Mouse (Mus musculus) MEL (cell line): ENCODE data around the gene Senp8.

Source experiments
- CTCF ChIP-seq, 3 experiments: IDR thresholded peaks in 2 of 3; conservative IDR thresholded peaks in 1 of 3; 2 replicates each; pipeline ENCODE4 v1.5.1; 2011 to 2012; ENCODE audit warnings: low read length in 3 of 3, low read depth in 2 of 3, mild to moderate bottlenecking in 2 of 3, improper control_type of control experiment in 1 of 3, inconsistent platforms in 1 of 3, mixed read lengths in 1 of 3, moderate library complexity in 1 of 3; ENCODE audit not compliant: control insufficient read depth in 1 of 3, insufficient read depth in 1 of 3, poor library complexity in 1 of 3, severe bottlenecking in 1 of 3
- E2F4 ChIP-seq: IDR thresholded peaks from 2 replicates; pipeline ENCODE4 v1.6.1; 2011; ENCODE audit warnings: low read depth, low read length, improper control_type of control experiment, borderline replicate concordance
- EP300 ChIP-seq, 2 experiments: IDR thresholded peaks; 2 replicates each; pipeline ENCODE4 v1.6.1; 2011; ENCODE audit warnings: improper control_type of control experiment in 2 of 2, low read length in 2 of 2, low read depth in 1 of 2, mild to moderate bottlenecking in 1 of 2
- JUND ChIP-seq: IDR thresholded peaks from 2 replicates; pipeline ENCODE4 v1.6.1; 2011; ENCODE audit warnings: low read depth, mild to moderate bottlenecking, improper control_type of control experiment, low read length
- KAT2A ChIP-seq: conservative IDR thresholded peaks from 2 replicates; pipeline ENCODE4 v1.6.1; 2012; ENCODE audit warnings: low read depth, low read length, improper control_type of control experiment, inconsistent platforms
- NRF1 ChIP-seq: IDR thresholded peaks from 2 replicates; pipeline ENCODE4 v1.6.1; 2014; ENCODE audit warnings: low read depth, mild to moderate bottlenecking, inconsistent platforms, low read length, improper control_type of control experiment, moderate library complexity; ENCODE audit not compliant: poor library complexity, insufficient read depth, severe bottlenecking
- POLR2A ChIP-seq, 2 experiments: IDR thresholded peaks; 2 replicates each; pipeline ENCODE4 v1.6.1; 2011 to 2012; ENCODE audit warnings: low read length in 2 of 2, mild to moderate bottlenecking in 2 of 2, control low read depth in 1 of 2, improper control_type of control experiment in 1 of 2, low read depth in 1 of 2, moderate library complexity in 1 of 2; ENCODE audit not compliant: control insufficient read depth in 1 of 2, insufficient read depth in 1 of 2, poor library complexity in 1 of 2
- POLR2AphosphoS2 ChIP-seq: IDR thresholded peaks from 2 replicates; pipeline ENCODE4 v1.6.1; 2011; ENCODE audit warnings: low read length, improper control_type of control experiment
- RCOR1 ChIP-seq: IDR thresholded peaks from 2 replicates; pipeline ENCODE4 v1.6.1; 2012; ENCODE audit warnings: low read depth, mild to moderate bottlenecking, inconsistent platforms, low read length, improper control_type of control experiment
- UBTF ChIP-seq: IDR thresholded peaks from 2 replicates; pipeline ENCODE4 v1.6.1; 2012; ENCODE audit warnings: low read depth, mild to moderate bottlenecking, inconsistent platforms, low read length, improper control_type of control experiment, moderate library complexity, borderline replicate concordance; ENCODE audit not compliant: insufficient read depth
- USF1 ChIP-seq: IDR thresholded peaks from 2 replicates; pipeline ENCODE4 v1.6.1; 2014; ENCODE audit warnings: low read depth, mild to moderate bottlenecking, inconsistent platforms, low read length, improper control_type of control experiment, moderate library complexity
- ZKSCAN1 ChIP-seq: IDR thresholded peaks from 2 replicates; pipeline ENCODE4 v1.6.1; 2012; ENCODE audit warnings: low read depth, mild to moderate bottlenecking, inconsistent platforms, low read length, improper control_type of control experiment, moderate library complexity
- ZNF384 ChIP-seq: IDR thresholded peaks from 2 replicates; pipeline ENCODE4 v1.6.1; 2012; ENCODE audit warnings: low read depth, mild to moderate bottlenecking, inconsistent platforms, low read length, improper control_type of control experiment

DNA sequence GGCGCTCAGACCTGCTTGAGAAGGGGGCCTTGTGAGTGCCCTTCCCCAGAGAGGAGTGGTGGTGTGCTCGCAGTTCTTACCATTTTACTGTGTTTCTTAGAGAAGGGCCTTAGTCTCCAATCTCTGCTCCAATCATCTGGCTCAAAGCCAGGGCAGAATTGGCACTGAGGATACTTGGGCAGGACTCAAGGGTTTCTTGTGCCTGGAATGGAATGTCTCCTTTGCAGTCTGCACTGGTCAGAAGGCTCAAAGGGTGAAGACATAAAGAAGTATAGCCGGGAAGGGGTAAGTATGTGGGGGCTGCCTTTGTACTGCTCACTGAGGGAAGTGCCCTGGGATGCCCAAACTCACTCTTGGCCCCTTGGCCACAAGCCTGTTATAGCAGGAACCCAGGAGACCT is 41.3 kb downstream of the Senp8 start:
- no peak for TF ChIP-seq CTCF (IDR thresholded peaks at IDR 0.05 in 2 of 3, conservative IDR thresholded peaks at IDR 0.05 in 1 of 3; ENCODE audit: control insufficient read depth in 1 of 3, insufficient read depth in 1 of 3, low read depth in 2 of 3, low read length in 3 of 3, poor library complexity in 1 of 3, severe bottlenecking in 1 of 3)
- TF ChIP-seq POLR2A (IDR thresholded peaks at IDR 0.05; ENCODE audit: control insufficient read depth in 1 of 2, insufficient read depth in 1 of 2, low read depth in 1 of 2, low read length in 2 of 2, poor library complexity in 1 of 2) = no peak
- TF ChIP-seq POLR2AphosphoS2 = no peak
- no peak for TF ChIP-seq NRF1
- no peak for TF ChIP-seq UBTF
- no peak for TF ChIP-seq KAT2A
- no peak for TF ChIP-seq ZNF384
- no peak for TF ChIP-seq RCOR1
- TF ChIP-seq ZKSCAN1 = no peak
- TF ChIP-seq E2F4 = no peak
- TF ChIP-seq USF1 = no peak
- no peak for TF ChIP-seq EP300 (IDR thresholded peaks at IDR 0.05; ENCODE audit: low read depth in 1 of 2, low read length in 2 of 2)
- no peak for TF ChIP-seq JUND
